Mouse (Mus musculus) spleen, postnatal 4 days (tissue): ENCODE measurements around the gene Rassf4.
"Not testable (repeated sequence)": the region's sequence is repeated elsewhere in the genome, so short reads cannot be mapped to it uniquely, and the experiment has no call there.

Source experiments
- DNase-seq, 2 experiments: peaks; one replicate each; pipeline ENCODE4 v3.0.0; 2022; ENCODE audit warnings: low spot score in 2 of 2

The Rassf4 gene

GRCm38 (mm10) chr6:116636581-116637235 is 37.0 kb downstream of the Rassf4 start:
- DNase-seq = peak in 1 of 2 experiments; percentile 47

GRCm38 (mm10) chr6:116635251-116636180 is 38.2 kb downstream of the Rassf4 start:
- peak in 1 of 2 experiments; percentile 58 for DNase-seq

DNA sequence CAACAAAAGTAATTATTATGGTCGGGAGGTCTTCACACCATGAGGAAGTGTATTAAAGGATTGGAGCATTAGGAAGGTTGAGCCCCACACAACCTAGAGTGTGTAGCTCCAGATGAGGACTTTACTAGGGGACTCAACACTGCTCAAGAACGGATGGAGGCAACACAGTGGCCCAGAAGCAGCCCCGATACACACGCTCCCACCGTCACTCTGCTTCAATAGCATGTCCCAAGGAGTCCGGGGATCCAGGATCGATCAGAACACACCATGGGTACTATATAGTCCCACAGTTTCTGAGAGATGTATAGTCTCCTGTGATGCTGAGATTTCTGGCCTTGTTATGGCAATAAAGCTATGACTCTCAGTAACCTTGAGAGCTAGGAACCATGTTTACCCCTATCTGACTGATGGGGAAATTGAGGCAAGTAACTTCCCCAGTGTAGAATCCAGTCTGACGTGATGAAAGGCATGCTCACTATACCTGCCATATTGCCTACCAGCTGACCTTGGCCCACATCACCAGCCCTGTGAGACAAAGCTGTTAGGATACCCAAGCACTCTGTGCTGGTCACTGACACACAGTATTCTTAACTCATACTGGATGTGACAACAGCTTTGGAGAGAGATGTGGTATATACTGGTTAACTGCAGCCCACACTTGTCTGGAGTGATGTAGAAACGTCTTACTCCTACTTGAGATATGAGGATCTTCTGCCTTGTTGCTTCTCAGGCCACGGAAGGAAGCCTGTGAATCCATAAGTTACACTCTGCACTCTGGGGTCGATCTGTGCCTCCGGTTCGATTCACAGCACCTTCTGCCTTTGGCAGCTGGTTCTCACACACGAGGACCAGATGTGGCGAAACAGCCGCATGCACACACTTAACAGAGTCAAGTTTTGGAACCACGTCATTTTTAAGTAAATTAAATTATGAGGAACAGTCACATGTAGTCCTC is 39.7 kb downstream of the Rassf4 start:
- DNase-seq = peak in 1 of 2 experiments; percentile 49

DNA sequence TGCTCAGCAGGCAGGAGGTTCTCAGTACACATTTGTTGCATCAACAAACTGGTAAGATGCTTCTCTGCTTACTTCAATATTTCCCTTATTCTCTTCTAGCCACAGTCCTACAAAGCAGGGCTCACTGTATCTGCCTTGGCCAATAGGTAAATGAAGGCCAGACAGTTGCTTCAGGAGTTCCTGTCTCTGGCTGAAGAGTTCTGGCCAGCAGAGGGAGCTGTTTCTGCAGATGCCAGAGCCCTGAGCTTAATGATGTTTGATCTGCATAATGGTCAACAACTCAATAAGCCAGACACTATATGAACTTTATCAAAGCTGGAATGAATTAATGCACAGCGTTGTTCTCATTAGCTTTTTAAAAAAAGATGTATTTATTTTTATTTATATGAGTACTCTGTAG is 41.6 kb downstream of the Rassf4 start:
- peak; percentile 73 to 89 for DNase-seq

DNA sequence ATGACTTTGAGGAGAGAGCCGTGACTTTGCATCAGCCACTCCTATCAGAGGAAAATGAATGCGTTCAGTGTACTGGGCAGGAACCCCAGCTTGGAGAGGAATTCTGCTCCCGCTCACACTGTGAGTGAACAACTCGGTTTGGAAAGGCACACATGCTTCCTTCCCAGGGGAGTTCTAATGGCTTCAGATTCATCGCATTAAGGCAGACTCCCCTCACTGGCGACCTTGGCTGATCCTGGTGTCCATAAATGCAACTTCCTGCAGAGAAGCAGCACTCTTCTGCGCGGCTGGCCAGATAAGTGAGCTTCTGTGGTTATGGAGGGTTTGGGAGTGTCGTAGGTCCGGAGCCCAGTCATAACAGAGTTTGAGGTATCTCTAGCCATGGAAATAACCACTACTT is 44.0 kb downstream of the Rassf4 start:
- DNase-seq = peak in 1 of 2 experiments; percentile 49

DNA sequence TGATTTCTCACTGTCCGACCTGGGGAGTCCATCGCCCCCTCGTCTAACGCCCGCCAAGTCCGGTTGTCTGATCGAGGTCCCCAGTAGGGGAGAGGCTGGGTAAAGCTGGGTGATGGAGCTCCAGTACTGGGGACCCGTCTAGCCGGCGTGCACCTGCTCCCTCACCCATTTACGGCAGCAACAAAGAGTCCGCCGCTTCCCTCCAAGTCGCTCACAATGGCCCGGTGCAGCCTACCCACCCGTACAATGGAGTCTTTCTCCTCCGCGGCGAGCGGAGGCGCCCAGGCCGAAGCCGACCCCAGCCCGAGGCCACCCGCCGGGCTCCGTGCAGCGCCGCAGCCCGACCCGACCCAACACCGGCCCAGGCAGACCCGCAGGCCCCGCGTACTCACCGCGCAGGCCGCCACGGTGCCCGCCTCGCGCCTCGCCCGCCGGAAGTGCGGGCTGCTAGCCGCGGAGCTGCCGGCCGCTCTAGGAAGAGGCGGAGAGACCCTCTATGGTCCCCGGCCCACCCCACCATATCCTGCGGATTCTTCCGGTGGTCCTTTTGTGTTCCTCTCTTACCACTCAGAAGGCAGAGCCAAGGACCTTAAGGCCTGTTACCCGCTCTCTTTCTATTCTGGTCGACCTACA is 45.1 kb downstream of the Rassf4 start, which contains the start of gene Zfp422:
TSS of gene Zfp422 (minus strand) at position 461 of the 633 bp plus-strand sequence.
- DNase-seq = peak; percentile 57 to 80

GRCm38 (mm10) chr6:116628095-116628494 is 45.7 kb downstream of the Rassf4 start:
- DNase-seq = no peak

- peak in 1 of 2 experiments; percentile 62 for DNase-seq
Observed at GRCm38 (mm10) chr6:116626417-116626816, 47.3 kb downstream of the Rassf4 start.

DNA sequence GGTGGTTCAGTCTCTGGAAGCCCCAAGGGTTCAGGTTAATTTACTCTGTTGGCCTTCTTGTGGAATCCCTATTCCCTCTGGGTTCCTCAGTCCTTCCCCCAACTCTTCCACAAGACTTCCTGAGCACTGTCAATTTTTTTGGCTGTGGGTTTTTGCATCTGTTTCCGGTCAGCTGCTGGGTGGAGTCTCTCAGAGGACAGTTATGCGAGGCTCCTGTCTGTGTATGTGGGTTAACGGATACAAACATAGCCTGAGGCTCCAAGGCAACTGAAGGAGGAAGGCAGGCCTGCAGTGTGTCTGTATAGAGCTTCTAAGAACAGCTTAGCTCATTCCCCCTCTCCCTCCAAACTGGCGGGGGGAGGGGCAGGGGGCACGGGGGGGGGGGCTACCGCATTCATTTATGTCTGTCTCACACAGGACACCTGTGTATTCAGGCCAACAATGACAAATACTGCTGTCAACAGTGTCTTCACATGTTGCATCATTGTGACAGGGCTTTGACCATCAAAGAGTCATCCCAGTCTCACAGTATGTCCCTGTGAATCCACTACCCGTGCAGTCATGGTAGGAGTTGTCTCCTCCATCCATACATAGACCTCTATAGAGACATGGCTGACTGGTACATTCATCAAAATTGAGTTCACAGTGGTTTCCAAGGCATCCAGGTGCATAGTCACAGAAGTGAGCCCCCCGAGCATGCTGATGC is 52.3 kb downstream of the Rassf4 start:
- DNase-seq = no peak

DNA sequence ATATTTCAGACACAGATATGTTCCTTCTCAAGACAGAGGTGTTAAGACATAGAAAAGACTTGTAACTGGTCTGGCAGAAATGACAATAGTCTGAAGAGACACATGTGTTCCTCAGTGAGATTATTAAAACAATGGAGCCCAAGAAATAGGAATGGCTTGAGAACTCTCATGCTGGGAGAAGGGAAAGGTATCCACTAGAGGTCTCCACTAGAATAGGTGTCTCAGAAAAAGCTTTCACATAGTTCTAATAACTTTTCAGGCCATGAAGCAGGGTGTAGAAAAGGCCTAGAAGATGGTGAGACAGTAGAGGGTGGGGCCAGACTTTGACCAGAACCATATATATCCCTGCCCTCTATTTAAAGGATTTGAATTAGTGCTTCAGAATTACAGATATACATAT is 55.7 kb downstream of the Rassf4 start:
- no peak for DNase-seq

DNA sequence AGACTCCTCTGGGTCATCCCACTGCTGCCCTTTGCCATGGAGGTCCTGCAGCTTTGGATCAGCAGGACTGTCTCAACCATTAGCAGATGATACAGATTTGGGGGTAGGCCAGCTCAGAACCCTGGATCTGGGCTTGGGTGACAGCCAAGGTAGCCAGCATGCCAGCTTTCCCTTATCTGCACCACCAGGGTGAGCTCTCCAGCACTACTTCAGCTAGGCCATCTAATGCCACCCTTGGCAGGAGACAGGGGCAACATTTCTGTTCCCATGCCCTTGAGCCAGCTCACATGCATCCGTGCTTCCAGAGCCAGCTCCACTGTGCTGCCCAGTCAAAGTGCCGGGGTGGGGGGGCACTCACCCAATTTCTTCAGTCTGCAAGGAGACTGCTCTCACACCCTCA is 58.0 kb downstream of the Rassf4 start:
- DNase-seq = no peak

DNA sequence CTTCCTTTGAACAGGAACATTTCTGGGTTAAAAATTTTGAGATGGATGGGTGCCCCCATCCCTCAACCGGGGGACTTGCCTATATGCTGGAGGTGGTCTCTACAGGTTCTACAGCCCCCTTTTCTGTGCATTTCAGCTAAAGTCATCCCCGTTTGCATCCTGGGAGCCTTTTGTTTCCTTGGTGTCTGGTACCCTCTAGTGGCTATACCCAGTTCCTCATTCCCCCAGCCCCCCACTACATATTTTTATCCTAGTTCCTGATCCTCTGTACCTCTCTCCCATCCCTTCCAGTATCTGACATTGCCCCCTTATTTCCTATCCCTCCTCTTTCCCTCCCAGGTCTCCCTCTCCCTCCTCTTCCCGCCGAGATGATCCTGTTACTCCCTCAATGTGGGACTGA is 66.5 kb downstream of the Rassf4 start:
- no peak for DNase-seq

DNA sequence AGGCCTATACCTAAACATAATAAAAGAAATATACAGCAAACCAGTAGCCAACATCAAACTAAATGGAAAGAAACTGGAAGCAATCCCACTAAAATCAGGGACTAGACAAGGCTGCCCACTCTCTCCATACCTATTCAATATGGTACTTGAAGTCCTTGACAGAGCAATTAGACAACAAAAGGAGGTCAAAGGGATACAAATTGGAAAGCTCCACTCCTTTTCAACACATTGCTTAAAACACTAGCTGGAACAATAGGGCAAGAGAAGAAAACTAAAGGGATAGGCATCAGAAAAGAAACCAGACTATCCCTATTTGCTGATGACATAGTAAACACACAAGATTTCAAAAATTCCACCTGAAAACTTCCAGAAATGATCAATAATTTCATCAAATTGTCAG is 72.8 kb downstream of the Rassf4 start:
- not testable (repeated sequence) for DNase-seq

DNA sequence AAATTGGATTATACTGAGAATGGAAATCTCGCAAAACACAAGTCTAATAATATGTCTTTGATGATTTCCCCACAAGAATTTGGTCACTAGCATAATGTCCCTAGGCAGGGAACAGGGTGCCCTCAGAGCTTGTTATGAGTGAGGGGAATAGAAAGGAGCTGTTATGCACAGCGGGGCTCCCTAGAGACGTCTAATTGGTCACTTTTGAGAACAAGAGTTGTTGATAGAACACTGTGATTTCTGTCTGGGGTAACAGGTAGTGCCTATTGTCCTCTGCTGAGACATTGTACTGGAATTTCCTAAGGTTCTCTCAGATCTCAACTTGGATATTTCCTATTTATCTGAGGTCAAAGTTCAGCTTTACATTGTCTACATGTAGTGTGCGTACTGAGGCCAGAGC is 89.7 kb downstream of the Rassf4 start, which contains the start of gene Olfr215:
TSS of gene Olfr215 (minus strand) at position 101 of the 400 bp plus-strand sequence.
- DNase-seq = no peak
